Mouse (Mus musculus): ENCODE data around the gene Amhr2.

Amhr2 gene

GRCm38 (mm10) chr15:102470605-102471294 lies 25.6 kb downstream of the Amhr2 start:
- in situ Hi-C loops (cut with MboI, MseI): no loop called here

GRCm38 (mm10) chr15:102471295-102471645 lies 26.1 kb downstream of the Amhr2 start:
- in situ Hi-C loops (cut with MboI, MseI): no loop called here

- in situ Hi-C loops (cut with MboI, MseI): no loop called here
Observed at GRCm38 (mm10) chr15:102471727-102472126, 26.6 kb downstream of the Amhr2 start.

DNA sequence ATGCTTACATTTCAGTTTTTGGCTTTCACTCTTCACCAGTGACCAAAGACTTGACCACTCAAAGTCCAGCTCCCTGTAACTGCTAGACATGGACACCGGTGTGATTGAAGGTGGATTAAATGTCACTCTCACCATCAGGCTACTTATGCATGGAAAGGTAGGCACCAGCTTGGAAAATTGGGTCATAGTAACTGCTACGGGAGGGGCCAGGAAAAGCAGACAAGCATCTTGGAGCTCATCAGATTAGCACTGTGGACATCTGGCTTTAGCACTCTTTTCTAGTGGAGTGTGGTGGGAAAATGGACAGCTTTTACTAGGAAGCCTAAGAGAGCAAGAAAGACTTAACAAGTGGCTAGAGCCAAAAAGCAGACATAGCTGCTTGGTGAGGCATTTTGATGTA lies 28.1 kb downstream of the Amhr2 start:
- in situ Hi-C loops (cut with MboI, MseI): no loop called here

DNA sequence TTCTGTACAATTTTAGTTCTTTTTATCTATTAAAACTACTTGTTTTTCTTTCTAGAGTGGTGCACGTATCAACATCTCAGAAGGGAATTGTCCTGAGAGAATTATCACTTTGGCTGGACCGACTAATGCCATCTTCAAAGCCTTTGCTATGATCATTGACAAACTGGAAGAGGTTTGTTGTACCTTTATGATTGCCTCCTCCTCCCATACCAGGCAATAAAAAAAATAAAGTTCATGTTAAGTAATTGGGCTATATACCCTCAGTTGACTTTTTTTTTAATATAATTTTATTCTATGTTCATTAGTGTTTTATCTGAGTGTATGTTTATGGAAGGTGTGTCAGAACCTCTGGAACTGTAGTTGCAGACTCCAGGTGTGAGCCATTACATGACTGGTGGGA lies 29.4 kb downstream of the Amhr2 start:
- in situ Hi-C loops (cut with MboI, MseI): no loop called here

DNA sequence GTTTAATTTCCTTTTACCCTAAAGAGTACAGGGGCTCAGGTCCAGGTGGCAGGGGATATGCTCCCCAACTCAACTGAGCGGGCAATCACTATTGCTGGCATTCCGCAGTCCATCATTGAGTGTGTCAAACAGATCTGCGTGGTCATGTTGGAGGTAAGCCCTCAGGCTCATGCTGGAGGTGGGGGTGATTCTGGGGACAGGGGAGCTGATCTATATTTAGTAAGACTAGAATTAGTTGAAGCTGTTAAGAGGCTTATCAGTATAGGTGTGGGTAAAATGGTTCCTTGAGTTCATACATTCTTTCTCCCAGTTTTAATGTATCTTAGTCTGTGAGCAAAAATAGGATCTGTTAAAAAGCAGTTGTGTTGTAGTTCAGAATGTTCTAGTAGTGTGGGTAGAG lies 38.0 kb downstream of the Amhr2 start:
- in situ Hi-C loops (cut with MboI, MseI): loop anchor here (10.0 kb wide), 1 partner anchor 58 kb away; no protein-coding TSS in a partner anchor

DNA sequence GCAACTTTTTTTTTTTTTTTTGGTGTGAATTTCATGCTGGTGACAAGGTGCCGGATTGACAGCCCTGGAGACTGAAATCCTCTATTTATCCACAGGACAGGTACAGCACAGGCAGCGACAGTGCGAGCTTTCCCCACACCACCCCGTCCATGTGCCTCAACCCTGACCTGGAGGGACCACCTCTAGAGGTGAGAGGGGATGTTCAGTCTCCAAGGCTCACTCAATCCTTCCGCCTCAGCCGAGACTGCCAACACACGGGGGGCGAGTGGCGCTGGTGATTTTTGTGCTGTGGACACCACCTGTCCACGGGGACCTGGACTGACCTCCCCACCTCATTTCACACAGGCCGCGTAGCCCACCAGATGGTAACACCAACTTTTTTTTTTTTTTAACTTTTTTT lies 40.7 kb downstream of the Amhr2 start:
- in situ Hi-C loops (cut with MboI, MseI): loop anchor here (10.0 kb wide), 1 partner anchor 61 kb away; no protein-coding TSS in a partner anchor

DNA sequence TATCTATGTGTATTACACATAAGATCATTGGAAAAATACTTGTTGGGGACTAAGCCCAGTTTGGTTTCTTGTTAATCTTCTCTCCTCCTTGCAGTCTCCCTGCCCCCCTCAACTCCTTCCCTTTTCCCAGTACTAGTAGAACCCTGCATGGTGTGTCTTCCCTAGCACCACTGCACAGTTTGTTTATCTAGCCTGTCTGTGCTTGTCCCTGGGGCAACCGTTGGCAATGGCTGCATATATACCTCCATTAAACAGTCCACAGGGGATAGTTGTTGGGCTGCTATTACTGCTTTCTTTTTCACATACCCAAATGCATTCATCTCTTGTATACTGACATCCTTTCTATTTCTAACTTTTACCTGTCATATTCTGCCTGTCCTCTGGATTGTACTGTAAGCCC lies 42.5 kb downstream of the Amhr2 start:
- in situ Hi-C loops (cut with MboI, MseI): loop anchor here (10.0 kb wide), 1 partner anchor 63 kb away; no protein-coding TSS in a partner anchor

DNA sequence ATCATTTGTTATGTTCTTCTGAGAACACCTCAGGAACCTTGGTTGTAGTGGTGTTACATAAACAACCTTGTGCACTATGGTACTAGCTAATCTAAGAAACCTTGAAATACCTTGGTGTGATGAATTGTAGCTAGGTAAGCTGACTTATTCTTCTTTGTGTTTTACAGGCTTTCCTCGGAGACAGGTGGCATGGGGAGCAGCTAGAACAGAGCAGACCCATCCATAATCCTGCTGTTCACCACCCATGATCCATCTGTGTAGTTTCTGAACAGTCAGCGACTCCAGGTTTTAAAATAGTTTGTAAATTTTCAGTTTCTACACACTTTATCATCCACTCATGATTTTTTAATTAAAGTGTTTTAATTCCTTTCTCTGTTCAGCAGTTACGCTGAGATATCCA lies 53.2 kb downstream of the Amhr2 start:
- in situ Hi-C loops (cut with MboI, MseI): no loop called here

DNA sequence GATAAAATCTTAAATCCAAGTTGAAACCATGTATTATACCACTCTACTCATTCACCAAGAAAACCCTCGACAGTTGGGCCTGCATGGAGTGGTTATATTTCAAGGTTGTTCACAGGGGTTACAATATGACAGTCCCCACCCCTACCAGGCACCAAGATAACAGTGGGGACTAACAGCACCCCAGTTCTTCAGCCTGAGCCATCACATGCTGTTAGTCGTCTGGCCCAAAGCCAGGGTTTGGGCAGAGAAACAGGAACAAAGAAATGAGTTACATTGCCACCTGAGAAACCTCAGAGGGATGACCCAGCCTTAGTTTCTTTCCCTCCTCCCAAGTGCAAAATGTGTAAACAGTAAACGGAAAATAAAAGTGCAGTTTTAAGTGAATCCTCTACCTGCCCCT lies 54.2 kb downstream of the Amhr2 start:
- in situ Hi-C loops (cut with MboI, MseI): no loop called here

GRCm38 (mm10) chr15:102499851-102500250 lies 54.7 kb downstream of the Amhr2 start:
- in situ Hi-C loops (cut with MboI, MseI): loop anchor here (10.0 kb wide), 1 partner anchor 415 kb away; no protein-coding TSS in a partner anchor

DNA sequence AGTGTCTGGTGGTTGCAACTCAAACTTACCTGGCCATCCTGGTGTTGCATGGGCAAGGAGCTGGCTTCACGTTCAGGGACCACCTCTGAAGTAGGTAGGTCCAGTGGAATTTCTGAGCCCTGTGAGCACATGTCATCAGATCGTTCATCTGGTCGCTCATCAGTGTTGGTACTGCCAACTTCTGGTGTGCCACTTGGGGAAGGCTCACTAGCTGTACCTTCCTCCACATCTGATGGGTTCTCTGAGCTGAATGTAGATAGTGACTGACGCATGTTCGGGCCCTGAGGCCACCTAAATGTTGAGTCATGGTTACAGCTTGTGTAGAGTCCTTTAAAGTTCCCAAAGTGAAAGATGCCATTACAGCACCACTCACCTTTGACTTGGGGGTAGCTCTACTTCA lies 55.3 kb downstream of the Amhr2 start:
- in situ Hi-C loops (cut with MboI, MseI): loop anchor here (10.0 kb wide), 1 partner anchor 416 kb away; no protein-coding TSS in a partner anchor

DNA sequence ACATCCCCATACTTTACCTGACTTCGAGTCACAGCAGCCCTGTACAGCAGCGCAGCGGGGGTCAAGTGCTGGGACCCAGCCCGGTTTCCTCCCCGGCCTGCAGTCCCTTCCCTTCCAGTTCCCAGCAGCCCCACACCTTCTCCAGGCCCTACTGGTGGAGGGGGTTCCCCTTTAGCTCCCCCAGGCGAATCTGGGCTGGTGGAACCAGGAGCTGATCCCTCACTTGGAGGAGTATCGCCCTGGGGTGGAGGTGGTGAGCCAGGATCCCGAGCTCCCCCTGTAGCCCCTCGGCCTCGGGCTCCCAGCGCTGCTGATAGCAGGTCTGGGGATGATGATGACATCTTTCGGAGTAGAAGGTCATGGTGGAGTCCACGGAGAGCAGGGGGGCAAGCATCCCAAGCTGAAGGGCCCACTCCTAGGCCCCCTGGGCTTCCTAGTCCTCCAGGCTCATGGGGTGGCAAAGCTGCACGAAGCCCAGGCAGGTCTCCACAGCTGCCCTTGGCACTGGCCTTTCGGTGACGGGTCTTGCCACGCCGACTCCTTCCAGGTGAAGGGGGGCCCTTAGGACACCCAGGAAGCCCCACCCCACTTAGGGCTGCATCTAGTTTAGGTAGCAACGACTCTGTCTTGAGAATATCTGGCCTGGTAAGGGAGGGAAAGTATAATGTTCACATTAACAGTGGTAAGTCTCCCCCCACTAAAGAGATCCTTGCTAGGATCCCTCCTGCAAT lies 56.1 kb downstream of the Amhr2 start:
- in situ Hi-C loops (cut with MboI, MseI): loop anchor here (10.0 kb wide), 1 partner anchor 416 kb away; no protein-coding TSS in a partner anchor

DNA sequence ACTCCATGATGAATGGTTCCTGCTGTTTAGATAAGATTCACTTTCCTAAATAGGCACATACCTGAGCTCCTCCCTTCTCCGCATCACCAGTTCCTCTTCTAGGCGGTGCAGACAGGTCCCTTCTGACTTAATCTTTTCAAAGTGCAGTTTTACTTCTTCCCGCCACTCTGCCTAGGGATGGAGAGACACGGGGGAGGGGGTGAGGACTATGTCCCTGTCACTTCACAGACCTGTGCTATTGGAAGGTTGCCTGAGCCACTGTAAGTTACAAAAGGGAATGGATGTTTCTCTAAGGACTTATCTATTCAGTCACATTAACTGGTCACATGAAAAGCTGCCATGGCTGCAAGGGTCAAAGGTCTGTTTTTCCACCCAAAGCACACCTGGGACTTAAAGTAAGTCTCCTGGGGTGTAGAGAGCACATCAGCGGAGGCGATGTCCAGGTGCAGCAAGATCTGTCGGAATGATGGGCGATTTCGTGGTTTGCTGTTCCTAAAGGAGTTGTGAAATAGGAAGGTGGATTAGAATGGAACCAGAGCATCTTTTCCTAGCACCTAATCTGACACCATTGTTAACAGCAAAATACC lies 57.2 kb downstream of the Amhr2 start:
- in situ Hi-C loops (cut with MboI, MseI): loop anchor here (10.0 kb wide), 1 partner anchor 418 kb away; no protein-coding TSS in a partner anchor

GRCm38 (mm10) chr15:102503447-102503846 lies 58.3 kb downstream of the Amhr2 start, which contains the start of gene Gm10337:
Gene Gm10337, plus strand, starts transcription at chr15:102503722.
- in situ Hi-C loops (cut with MboI, MseI): loop anchor here (10.0 kb wide), 1 partner anchor 419 kb away; no protein-coding TSS in a partner anchor
